Mouse (Mus musculus) v-Abl transformed pro-B cells (cell line): ENCODE measurements around the gene Sars.

Source experiments
- in situ Hi-C, 2 experiments: fragments of 400-800 bp; cut with MboI; formaldehyde crosslinking; loops; one replicate each; pipeline ENCODE4 v1.15.1; 2025; ENCODE audit not compliant: unreplicated experiment in 2 of 2

Gene Sars

GRCm38 (mm10) chr3:108444698-108445365 is at the start of gene Sars:
Gene Sars (minus strand): TSS chr3:108445209.
- in situ Hi-C loops = loop anchor here (10.0 kb wide), 2 partner anchors 110 to 460 kb away; no protein-coding TSS in a partner anchor

GRCm38 (mm10) chr3:108489968-108490367 is 45.0 kb upstream of the Sars start:
- in situ Hi-C loops = loop anchor here in 1 of 2 experiments (25.0 kb wide), 1 partner anchor 997 kb away; no protein-coding TSS in a partner anchor

DNA sequence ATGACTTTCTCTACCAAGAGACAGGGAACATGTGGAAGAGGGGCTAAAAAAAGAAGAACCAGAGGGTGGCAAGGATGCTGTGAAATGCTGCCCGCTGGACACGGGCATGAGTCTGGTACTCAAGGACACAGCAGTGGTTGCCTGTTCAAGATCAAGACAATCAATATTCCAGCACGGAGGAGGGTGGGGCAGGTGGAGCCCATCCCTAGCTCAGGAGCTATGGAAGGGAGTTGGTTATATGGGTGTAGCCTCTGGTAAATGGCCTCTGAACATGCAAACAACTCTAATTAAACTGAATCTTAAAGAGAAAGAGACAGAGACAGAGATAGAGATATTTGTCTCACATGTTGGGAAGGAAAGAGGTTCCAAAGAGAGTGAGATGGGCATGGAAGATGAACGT is 39.7 kb upstream of the Sars start:
- in situ Hi-C loops = loop anchor here in 1 of 2 experiments (25.0 kb wide), 1 partner anchor 1003 kb away; no protein-coding TSS in a partner anchor

- in situ Hi-C loops = loop anchor here in 1 of 2 experiments (25.0 kb wide), 1 partner anchor 1009 kb away; no protein-coding TSS in a partner anchor
These were observed 33.8 kb upstream of the Sars start for GRCm38 (mm10) chr3:108478800-108479199.

GRCm38 (mm10) chr3:108476761-108477619 is 32.0 kb upstream of the Sars start:
- in situ Hi-C loops = loop anchor here in 1 of 2 experiments (25.0 kb wide), 1 partner anchor 1010 kb away; no protein-coding TSS in a partner anchor

DNA sequence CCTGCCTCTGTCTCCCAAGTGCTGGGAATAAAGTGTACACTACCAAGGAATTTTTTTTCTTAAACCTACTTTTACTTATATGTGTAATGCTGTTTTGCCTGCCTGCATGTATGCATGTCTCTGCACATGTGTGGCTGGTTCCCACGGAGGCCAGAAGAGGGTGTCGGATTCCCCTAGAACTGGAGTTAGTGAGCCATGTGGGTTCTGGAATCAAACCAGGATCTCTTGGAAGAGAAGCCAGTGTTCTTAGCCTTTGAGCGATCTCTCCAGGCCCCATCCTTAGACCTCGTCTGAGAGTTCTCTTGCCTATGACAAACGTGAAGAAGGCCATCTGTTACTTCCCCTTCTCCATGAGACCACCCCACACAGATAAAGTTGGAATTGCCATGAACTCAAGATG is 30.5 kb upstream of the Sars start:
- in situ Hi-C loops = loop anchor here in 1 of 2 experiments (25.0 kb wide), 1 partner anchor 1012 kb away; no protein-coding TSS in a partner anchor

DNA sequence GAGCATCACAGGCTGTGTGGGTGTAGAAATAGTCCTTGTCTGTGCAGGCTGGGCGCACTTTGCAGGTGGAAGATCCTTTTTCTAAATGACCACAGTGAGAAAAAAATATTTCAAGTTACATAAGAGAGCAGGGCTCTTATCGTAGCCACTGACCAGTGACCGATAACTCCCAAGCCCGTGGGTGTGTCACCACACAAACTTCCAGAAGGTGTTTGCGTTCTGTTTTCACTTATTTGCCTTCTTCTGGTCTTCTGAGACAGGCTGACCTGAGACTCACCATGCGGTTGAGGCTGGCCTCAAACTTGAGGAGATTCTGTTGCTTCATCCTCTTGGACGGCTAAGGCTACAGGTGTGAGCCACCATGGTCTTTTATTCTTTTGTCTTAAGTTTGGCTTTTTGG is 30.0 kb upstream of the Sars start:
- in situ Hi-C loops = loop anchor here (25.0 kb wide), 1 partner anchor 1012 kb away; no protein-coding TSS in a partner anchor

DNA sequence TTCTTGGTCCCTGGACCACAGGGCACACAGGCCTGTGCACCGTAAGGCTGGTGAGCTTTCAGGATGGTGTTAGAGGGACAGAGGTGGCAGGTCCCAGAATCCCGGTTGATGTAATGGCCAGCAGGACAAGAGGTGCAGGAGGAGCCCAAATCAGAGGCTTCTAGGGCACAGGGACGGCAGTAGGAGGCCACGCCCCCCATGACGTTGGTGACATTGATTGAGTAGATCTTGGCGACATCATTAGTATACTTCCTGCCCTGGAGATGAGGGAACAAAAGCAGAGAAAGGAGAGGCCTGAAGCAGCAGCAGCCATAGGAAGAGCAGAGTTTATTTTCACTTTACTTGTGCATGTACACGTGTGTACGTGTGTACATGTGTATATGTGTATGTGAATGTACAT is 22.8 kb upstream of the Sars start:
- in situ Hi-C loops = loop anchor here (10.0 to 25.0 kb wide), 4 partner anchors 177 to 1020 kb away; no protein-coding TSS in a partner anchor

- in situ Hi-C loops = loop anchor here (10.0 to 25.0 kb wide), 4 partner anchors 178 to 1021 kb away; no protein-coding TSS in a partner anchor
These were observed 21.4 kb upstream of the Sars start for GRCm38 (mm10) chr3:108466425-108466824.

DNA sequence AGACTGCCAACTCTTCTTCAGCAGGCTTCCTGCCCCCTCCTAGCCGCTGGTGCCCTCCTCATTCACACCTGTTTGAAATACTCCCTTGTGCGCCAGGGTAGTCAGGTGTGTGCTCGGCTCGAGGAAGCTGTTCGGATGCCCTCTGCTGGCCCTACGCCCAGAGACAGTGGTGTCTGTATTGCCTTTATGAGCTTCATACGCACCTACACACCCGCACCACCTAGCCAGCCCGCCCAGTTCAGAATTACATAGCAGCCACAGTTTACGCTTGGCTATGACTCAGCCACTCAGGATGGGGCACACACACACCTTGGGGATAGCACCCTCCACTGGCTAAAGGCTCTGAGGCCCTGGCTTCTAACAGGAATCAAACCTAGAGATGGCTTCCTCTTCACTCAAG is 13.9 kb upstream of the Sars start:
- in situ Hi-C loops = loop anchor here in 1 of 2 experiments (25.0 kb wide), 1 partner anchor 1028 kb away; no protein-coding TSS in a partner anchor

DNA sequence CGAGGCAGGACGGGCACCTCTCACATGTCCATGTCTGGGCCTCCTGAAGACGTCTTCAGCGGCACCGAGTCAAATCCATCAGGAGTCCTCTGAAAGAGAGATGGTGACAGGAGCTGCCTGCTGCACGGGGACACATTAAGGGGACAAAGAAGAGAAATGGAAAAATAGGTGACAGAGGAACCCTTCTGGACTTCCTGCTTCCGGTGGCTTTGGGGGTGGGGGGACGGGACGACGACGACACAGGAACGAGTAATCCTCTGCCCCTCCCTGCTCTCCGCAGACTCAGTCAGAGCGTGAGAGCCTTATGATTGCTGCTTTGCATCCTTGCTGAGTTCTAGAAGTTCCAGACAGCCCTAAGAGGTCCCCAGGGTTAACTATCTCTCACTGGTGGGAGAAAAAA is 13.4 kb upstream of the Sars start:
- in situ Hi-C loops = loop anchor here in 1 of 2 experiments (25.0 kb wide), 1 partner anchor 1029 kb away; no protein-coding TSS in a partner anchor

- in situ Hi-C loops = loop anchor here in 1 of 2 experiments (25.0 kb wide), 1 partner anchor 1033 kb away; no protein-coding TSS in a partner anchor
These were observed 9.2 kb upstream of the Sars start for GRCm38 (mm10) chr3:108454172-108454571.

DNA sequence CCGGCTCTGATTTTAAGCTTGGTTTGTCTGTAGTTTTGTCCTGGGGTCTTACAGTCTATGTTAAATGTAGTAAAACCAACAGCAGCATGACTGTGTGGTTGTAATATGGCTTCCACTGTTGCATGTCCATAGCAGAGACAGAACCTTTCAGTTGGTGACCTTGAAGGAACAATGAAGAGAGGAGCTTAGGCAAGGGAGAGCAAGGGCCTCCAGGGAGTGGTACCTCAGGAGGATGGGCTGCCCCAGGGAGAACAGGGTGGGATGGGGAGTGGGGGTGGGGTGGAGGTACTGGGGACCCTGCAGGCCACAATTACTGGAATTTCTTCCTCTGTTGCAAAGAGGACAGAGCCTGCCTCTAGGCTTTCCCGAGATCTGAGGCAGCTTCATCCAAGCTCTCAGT is 7.0 kb upstream of the Sars start:
- in situ Hi-C loops = loop anchor here in 1 of 2 experiments (25.0 kb wide), 1 partner anchor 1035 kb away; no protein-coding TSS in a partner anchor

DNA sequence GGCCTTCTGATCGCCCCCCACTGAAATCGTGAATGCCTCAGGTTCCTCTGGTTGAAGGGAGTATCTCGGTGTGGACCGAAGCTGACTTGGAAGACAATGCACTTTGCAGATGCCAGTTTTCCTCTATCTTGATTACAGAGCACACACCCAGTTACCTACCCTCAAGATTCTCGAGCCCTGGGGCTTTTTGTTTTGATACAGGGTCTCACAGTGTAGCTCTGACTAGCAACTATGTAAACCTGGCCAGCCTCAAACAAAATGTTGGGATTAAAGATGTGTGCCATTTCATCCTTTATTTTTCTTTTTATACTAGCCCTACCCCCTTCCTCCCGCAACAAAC is 327 bp upstream of the Sars start:
- in situ Hi-C loops = loop anchor here (10.0 kb wide), 2 partner anchors 109 to 459 kb away; no protein-coding TSS in a partner anchor

- in situ Hi-C loops = loop anchor here (10.0 kb wide), 2 partner anchors 111 to 461 kb away; no protein-coding TSS in a partner anchor
These were observed 980 bp downstream of the Sars start for GRCm38 (mm10) chr3:108444029-108444428.

DNA sequence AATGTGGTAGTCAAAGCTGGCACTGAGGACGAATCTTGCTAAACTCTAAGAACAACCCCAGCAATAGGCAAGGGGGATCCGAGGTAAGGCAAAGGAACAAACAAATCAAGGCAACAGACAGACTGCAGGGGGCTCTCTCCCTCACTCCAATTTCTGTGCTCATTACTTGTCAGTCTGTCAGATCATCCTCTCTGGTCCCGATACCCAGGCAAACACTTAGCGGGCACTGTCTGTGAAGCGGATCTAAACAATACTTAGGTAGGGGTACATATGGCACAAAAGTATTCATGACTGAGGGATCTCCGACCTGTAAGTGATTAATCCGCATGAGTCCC is 8.7 kb downstream of the Sars start:
- in situ Hi-C loops = no loop called here

DNA sequence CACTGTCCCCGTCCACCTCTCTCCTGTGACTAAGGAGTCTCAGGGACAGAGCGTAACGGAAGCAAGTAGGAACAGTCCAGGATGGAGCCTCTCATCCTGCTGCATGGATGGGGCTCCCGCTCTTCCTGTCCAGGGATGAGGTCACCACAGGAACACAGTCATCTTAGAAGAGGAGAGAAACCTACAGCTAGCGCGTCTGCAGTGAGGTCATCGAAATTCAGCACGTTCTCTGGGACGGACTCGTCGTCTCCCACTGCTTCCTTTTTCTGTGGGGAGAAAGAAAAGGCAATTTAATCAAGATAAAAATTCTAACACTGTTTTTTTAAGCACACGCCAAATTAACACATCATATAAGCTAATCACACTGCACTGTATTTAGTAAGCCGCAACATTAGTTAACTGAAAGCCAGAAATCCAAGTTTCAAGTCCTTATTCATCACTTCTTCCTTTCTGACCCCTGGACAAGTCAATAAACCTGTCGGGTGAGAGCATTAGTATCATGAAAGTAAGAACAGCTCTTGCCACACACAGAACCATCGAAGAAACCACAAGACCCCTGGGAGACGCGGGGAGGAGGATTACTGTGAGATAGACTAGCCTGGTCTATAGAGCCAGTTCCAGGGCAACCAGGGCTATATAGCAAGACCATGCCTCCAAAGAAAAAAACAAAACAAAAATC is 9.2 kb downstream of the Sars start:
- in situ Hi-C loops = no loop called here

DNA sequence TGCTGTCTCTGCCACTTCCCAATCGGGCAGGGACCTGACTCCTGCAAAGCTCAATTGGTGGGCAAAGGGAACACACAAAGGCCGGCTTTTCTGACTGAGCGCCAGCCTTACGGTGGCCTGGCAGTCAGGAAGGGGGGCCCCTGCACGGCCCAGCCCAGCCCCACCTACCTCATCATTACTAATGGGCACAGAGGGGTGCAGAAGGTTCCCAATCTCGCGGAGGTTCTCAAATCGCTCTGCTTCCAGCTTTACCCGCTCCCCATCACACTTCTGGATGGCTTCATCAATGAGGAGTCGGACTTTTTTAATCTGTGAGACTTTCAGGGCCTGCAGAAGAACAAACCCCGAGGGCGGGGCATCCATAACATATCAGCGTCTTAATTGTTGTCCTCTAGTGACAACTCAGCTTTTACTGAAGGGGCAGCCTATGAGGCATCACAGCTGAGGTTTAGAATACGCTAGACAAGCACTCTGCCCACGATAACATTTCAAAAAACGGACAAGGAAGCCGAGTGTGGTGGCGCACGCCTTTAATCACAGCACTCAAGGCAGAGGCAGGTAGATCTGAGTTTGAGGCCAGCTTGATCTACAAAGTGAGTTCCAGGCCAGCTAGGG is 11.0 kb downstream of the Sars start:
- in situ Hi-C loops = no loop called here

- in situ Hi-C loops = no loop called here
These were observed 11.7 kb downstream of the Sars start for GRCm38 (mm10) chr3:108433188-108433880.
